Mouse (Mus musculus): ENCODE measurements around the gene Atad3a.

Gene Atad3a

DNA sequence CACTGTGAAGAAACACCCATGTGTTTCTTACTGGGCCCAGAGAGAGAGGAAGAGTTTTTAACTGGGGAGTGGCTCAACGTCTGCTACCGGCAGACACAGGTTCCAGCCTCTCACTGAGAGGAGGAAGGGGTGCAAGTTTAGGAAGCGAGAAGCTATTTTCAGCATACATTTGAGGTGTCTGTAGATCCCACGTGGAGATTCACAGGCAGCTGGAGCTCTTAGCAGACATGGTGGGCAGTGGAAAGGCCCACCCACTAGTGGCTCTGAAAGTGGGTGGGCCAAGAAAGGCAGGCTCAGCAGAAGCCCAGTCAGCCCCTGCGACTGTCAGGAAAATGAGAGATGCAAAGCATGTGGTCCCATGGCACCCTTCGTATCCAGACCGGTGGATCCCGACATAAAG is 22.6 kb downstream of the Atad3a start:
- no peak for DNase-seq

DNA sequence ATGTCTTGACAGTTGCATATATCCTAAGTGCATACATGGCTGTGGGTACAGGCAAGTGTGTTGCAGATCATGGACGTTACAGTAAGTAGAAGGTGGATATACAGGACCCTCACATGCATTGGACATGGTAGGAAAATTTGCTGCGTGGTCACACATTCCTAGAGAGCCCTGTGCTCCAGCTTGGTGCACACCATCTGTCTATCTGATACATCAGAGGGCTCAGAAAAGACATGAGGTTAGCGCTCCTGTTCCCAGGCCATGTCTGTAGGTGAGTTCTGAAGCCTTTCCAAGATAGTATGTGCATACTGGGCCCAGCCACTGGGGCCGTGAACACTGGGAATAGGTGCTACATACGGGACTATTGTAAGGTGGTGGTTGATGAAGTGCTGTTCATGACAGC is 24.5 kb downstream of the Atad3a start:
- no peak for DNase-seq

DNA sequence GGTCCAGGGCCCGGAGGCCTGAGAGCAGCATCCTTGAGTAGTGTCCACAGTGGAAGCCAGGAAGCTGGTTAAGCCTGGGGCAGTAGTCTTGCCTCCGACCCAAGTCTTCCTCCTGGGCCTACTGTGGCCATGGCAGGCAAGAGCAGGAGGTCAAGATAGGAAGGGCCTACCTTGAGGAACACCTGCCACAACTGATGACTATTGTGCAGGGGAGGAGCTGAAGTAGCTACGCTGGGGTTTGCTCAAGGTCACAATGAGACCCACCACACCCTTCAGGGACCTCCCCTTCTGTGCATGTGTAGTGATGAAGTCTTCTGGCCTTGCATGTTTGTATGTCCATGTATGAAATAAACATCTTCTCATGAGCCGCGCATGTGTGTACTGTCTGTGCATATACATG is 25.1 kb downstream of the Atad3a start:
- no peak for DNase-seq

DNA sequence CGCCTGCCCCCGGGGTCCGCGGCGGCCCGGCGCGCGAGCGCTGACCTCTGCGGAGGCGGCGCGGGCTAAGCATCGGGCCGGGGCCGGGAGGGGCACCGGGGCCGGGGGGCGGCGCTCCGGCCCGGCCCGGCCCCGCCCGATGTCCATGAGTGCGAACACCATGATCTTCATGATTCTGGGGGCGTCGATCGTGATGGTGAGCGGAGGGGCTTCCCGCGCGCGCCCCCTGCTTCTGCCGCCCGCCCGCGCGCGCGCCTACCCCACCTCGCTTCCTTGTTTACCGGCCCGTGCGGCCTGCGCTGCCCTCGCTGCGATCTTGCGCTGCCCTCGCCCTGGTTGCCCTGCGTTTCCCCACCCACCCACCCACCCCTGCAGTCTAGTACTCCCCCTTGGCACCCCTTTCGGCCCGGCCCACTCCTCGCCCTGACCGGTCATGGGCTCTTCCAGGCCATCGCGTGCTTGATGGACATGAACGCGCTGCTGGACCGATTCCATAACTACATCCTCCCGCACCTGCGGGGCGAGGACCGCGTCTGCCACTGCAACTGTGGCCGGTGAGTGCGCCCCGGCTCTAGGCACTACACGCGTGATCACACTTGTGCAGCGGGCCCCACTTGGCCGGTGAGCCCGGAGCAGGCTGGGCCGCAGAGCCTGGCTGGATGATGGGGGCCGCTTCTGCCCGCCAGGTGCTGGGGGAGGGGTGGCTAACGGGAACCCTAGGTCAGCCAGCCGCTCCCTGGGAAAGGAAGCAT is 25.8 kb downstream of the Atad3a start:
- peak; percentile 78 for DNase-seq

DNA sequence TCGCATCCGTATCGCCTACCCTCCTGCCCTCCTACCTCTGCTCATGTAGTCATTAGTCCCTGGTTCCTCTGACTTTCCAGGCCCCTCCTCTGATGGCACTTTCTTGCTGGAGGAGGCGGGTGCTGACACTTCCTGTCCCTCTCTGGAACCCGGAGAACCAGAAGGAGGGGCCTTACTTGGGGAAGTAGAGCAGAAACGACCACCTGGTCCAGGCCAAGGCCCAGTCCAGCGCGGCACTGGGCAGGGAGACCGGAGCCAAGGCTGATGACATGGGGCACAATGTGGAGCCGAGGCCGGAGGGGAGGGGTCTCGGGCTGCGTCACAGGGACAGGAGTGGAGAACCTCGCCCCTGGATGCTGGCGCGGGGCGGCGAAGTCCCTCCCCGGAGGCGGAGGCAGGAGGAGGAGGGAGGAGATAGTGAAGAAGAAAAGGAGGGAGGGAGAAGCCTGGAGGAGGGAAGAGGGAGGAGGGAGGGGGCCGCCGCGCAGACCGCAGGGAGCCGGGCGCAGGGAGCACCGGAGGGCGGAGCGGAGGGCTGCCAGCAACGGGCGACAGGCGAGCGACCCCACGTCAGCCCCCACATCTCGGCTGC is 26.4 kb downstream of the Atad3a start, which contains the start of gene Tmem240:
Gene Tmem240 (plus strand): TSS at position 451 of the 592 bp plus-strand sequence.
- DNase-seq, result peak; percentile 93

DNA sequence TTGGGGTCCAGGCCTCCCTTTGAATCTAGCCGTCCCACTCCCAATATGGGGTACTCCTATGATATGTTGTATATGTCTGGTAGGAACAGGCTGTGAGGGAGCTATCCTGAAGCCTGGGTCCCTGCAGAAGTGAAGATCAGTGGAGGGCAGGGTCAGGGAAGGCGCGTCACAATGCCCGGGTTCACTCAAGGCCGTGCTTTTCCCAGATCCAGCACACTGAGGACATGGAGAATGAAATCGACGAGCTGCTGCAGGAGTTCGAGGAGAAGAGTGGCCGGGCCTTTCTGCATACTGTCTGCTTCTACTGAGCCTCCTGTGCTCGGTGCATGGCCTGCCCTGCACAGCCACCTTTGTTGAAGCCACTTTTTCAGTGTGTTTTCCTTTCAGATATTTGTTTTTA is 27.6 kb downstream of the Atad3a start:
- no peak for DNase-seq

DNA sequence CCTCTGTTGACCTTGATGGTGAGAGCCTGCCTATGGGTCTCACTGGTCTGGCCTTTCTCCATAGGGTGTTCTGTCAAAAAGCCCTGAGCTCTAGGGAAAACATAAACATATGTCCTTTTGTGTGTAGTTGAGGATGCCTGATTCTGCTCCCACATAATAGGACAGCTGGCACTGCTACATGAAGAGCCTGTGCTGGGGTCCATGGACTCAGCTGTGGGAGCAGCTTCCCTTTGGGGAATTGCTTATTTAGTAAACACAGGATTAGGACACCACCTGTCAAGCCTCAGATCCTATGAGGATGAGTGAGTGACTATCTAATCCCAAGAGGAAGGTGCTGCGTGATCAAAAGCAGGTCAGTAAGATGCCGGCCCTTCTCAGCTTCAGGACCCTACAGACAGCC is 32.9 kb downstream of the Atad3a start:
- DNase-seq, result no peak

DNA sequence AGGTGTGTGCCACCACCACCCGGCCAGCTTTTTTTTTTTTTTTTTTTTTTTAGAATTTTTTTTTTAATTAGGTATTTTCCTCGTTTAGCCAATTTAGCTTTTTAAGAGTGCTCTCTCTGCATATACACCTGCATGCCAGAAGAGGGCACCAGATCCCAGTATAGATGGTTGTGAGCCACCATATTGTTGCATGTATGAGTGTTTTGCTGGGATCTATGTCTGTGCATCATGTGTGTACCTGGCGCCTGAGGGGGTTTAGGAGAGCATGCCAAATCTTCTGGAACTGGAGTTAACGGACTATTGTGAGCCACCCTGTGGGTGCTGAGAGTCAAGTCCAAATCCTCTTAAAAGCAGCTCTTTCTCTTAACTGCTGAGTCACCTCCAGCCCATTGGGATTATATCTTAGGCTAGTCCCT is 39.2 kb downstream of the Atad3a start:
- no peak for DNase-seq

DNA sequence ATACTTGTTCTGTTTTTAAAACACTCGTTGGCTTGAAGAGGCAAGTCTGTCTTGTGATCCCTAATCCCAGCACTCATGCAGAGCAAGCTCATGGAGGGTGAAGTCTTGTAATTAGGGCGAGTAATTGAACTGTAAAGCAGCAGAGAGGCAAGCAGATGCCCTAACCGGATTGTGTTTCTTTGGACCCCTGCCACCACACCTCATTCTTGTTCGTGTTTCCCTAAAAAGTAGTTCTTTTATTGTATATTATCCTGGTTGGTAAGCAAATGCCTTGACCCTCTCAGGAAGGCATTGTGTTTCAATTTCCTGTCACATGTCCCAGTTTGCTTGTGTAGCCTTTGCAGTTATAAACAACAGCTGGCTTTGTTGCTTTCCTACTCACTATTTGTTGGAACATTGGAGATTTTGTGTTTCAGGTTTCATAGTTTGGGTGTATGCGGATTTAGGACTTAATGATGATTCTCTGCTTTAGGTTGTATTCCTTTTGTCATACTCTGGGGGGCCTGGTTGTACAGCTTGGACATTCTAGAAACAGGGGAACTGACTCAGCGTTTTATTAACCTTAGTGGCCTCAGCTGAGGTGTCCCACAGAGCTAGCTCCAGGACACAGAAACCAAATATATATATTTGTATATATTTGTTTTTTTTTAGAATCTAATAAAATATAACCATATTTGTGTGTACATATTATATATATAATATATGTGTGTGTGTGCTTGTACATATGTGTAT is 50.2 kb downstream of the Atad3a start:
- peak; percentile 62 for DNase-seq

DNA sequence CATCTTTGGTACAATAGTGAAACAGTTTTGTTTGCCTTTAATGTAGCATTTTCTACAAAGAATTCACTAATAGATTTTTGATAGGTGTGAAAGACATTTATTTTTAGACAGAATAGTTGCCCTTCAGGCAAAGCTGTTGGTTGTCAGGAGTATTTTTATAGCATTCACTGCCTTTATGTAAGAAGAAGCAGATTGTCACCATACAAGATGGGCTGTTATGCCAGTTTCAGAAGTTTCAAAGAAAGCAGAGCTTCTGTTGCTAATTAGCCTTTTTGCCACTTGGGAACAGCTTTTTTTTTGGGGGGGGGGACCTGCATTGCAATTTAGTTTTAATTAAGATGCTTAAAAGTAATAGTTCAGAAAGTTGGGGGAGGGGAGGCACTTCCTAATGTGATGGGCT is 51.9 kb downstream of the Atad3a start:
- DNase-seq, result no peak

DNA sequence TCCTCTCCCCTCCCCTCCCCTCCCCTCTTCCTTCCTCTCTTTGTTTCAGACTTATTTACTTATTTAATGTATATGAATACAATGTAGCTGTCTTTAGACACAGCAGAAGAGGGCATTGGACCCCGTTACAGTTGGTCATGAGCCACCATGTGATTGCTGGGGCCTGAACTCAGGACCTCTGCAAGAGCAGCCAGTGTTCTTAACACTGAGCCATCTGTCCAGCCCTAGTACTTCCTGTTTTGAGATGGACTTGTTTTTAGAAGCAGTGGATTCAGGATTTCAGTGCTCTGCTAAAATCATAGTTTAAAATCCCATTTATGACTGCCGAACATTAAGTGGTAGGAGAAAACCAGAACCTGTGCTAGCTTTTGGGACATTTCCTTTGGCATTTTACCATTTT is 52.3 kb downstream of the Atad3a start:
- DNase-seq, result no peak

DNA sequence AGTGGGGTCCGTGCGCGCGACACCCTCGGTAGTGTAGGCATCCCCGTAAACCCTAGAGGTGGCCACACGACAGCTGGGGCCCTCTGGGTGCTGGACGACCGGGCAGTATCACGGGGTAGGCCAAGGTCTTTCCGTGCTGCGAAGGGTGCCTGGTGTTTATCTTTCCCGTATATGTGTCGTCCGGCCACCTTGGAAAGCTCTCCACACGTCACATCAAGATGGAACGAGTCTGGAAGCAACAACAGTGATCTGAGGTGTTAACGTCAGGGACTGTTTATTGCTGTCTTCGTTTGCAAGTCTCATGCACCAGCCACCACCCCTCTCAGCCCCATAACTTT is 55.3 kb downstream of the Atad3a start:
- DNase-seq, result no peak

DNA sequence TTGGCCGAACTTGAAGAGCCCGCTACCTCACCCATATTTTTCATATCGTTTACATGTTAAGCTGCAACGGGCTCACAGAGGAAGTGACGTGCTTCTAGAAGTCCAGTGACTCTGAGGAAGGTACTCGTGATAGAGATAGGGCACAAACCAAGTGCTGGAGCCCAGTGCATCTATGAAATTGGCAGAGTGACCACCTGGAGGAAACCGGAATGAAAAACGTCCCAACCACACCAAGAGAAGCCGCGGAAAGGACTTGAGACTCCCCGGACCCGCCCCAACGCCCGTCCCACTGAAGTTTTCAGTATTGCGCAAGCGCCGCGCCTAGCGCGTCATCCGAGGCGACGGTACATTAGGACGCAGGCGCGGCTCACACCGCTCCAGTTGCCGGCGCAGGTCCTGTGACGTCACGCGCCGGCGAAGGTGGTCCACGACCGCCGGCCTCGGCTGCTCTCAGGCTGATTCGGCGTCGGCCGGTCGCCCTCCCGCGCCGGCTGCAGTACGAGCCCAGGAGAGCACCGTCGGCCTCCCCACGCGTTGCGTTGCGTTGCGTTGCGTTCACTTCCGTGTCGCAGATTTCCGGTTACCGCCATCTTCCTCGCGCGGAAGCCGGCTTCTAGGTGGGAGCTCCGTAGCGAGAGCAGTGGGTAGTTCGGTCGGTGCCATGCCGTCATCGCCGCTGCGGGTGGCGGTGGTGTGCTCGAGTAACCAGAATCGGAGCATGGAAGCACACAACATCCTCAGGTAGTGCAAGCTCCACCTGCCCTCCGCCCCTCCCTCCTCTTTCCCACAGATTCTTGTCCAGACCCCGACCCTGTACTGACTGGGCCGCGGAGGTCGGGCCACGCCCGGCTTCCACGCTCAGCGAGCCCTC is 55.9 kb downstream of the Atad3a start, which contains the start of gene Ssu72:
Gene Ssu72 (plus strand): TSS at position 80 of the 871 bp plus-strand sequence.
- DNase-seq, result peak; percentile 92

DNA sequence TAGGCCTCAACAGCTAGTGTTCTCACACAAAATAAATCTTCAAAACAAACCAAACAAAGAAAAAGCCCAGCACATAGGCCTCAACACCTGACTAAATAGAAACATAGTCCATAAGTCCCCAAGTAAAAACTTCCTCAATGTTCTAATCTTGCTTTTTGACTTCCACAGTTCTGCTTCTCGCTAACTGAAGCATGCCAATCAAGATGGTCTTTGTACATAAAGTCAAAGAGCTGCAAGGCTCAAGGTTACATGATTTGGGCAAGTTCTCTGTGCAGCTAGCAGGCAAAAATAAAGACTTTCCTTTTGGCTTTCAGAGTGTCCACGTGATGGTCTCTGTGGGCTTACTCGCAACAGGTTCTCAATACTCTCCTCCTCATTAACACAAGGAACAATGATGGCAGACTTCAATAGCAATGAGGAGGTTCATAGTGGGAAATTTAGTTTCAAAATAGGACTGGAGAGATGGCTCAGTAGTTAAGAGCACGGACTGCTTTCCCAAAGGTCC is 57.4 kb downstream of the Atad3a start:
- no peak for DNase-seq

DNA sequence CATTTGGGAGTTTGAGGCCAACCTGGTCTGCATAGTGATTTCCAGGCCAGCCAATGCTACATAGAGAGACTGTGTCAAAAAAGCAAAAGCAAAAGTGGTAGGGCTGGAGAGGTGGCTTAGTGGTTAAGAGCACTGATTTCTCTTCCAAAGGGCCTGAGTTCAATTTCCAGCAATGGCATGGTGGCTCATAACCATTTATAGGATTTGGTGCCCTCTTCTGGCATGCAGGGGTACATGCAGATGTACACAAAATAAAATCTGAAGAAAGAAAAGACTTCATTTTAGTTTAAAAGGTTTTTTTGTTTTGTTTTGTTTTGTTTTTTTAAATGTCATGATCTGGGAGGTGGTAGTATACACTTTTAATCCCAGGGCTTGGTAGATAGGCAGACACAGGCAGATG is 60.5 kb downstream of the Atad3a start:
- no peak for DNase-seq

DNA sequence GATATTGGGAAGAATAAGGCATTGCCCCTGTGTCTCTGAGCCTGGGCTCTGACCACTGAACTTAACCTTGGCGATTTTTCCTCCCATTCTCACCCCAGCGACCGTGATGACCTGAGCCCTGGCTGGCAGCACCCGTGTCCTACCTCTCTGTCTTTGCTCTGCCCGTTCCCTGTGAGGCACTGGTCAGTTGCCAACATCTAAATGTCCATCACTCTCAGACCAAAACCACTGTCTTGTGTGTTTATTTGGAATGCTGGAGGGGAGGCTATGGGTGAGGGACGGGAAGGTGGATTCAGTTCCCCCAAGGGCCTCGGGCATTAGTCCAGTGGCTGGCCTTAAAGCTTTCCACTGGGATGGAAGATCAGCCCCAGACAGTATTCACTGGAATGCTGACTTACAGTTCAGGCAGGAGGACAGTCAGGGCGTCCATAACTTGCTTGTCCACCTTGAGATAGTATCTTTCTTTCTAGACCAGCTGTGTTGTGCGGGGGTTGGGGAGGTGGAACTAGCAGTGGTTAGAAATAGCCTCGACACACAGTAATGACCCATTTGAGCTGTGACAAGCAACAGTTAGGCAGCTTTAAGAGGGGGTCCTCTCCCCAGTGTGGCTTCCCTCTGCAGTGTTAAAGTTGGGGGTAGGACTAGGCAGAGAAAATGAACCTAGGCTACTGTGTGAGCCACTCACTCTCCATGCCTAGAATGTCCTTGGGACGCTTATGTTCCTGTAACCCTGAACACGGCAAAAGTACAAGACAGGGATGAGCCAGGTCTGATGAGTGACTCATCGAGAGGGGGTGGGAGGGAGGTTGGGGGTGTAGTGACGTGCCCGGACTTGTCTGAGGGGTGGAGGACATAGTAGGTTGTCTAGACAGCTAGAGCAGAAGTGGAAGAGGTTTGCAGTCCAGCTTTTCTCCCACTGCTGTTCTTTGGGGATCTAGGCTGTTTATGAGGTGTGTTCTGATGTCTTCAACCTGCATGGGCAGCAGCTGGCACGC is 64.3 kb downstream of the Atad3a start:
- peak; percentile 44 for DNase-seq

DNA sequence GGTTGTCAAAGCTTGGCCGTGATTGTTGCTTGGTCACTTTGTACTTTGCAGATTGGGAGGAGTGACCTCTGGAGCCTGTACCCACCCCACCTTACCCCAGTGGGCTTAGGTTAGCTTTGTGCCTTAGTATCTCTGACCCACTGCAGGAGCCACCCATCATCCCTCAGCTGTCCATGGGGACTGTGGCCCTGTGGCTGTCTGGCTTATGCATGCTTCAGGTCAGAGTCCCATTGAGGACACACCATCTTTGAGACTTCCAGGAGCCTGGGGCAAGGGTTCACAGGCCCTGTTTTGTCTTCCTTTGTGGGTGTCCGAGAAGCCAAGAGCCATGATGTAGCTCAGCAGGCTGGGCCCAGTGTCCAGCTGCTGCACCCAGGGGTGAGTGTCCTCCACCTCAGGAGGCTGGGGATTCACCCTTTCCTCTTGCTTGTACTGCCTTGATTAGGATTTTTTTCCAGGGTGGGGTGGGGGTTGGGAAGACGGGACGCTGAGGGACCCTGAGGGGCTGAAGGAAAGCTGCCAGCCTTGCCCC is 65.3 kb downstream of the Atad3a start:
- DNase-seq, result no peak

DNA sequence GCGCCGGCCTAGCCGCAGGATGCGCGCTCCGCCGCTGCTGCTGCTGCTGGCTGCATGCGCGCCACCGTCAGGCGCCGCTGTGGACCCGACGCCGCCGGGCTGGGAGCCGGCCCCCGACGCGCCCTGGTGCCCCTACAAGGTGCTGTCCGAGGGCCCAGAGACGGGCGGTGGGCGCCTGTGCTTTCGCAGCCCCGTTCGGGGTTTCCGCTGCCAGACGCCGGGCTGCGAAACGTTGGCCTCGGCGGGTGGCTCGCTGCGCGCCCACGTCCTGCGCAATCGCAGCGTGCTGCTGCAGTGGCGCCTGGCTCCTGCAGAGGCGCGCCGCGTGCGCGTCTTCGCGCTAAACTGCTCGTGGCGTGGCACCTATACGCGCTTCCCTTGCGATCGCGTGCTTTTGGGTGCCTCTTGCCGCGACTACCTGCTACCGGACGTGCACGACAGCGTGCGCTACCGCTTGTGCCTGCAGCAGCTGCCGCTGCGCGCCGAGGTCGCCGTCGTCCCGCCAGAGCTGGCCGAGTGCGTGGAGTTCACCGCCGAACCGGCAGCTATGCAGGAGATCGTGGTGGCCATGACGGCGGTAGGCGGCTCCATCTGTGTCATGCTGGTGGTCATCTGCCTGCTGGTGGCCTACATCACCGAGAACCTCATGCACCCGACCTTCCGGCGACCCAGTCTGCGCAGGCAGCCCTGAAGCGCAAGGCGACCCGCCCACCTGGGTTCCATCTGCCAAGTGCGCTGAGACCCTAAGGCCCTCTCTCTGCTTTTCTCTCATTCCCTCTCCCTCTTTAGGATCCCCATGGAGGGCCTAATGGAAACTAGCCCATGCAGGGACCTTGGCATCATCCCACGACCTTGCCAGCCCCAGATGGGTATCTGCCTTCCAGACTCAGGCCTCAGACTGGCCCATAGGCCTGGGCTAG is 66.2 kb downstream of the Atad3a start:
- peak; percentile 74 for DNase-seq

DNA sequence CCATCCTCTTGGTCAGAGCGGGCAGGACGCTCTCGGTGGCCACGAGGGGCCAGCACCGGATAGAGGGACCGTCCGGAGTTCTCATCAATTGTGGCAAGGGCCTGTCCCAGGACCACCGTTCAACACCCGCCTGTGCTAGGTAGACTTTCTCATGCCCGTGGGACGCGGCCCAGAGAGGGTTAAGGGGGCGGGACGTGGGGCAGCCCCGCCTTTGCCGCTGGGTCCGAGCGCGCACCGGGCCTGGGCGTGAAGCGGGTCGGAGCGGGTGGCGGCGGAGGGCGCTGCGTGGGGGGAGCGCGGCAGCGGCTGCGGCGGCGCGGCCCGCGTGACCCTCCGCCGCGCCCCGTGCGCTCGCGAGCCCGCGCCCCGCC is 66.8 kb downstream of the Atad3a start, which contains the start of gene Fndc10:
Gene Fndc10 (plus strand): TSS at position 232 of the 371 bp plus-strand sequence.
- peak; percentile 87 for DNase-seq

DNA sequence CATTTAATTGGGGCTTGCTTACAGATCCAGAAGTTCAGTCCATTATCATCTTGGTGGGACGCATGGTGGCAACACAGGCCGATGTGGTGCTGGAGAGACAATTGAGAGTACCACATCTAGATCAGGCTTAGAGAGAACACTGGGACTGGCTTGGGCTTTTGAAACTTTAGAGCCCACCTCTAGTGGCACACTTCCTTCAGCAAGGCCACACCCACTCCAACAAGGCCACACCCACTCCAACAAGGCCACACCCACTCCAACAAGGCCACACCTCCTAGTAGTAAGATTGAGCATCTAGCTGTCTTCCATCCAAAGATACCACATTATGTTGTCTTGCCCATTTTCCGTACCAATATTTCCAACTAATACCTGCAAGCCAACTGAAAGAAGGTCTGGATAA is 68.5 kb downstream of the Atad3a start:
- DNase-seq, result no peak
